Mouse (Mus musculus) ovary, postnatal 10 days (tissue): ENCODE results near the gene 4930519G04Rik.
"Not testable (repeated sequence)": the region's sequence is repeated elsewhere in the genome, so short reads cannot be mapped to it uniquely, and the experiment has no call there.

Source experiments
- DNase-seq: peaks from one replicate; pipeline ENCODE4 v3.0.0; 2022; ENCODE audit warnings: low spot score

4930519G04Rik gene

GRCm38 (mm10) chr5:114913686-114914085, 60.2 kb downstream of the 4930519G04Rik start:
- DNase-seq: no peak

GRCm38 (mm10) chr5:114914855-114915254, 61.4 kb downstream of the 4930519G04Rik start:
- DNase-seq: no peak

- no peak for DNase-seq
Measured at GRCm38 (mm10) chr5:114915854-114916253, 62.4 kb downstream of the 4930519G04Rik start.

GRCm38 (mm10) chr5:114916777-114917176, 63.3 kb downstream of the 4930519G04Rik start:
- DNase-seq: no peak

GRCm38 (mm10) chr5:114917357-114917756, 63.9 kb downstream of the 4930519G04Rik start:
- DNase-seq: not testable (repeated sequence)

GRCm38 (mm10) chr5:114921551-114922365, 68.3 kb downstream of the 4930519G04Rik start:
- DNase-seq: no peak

- DNase-seq: no peak
Measured at GRCm38 (mm10) chr5:114922366-114922731, 68.9 kb downstream of the 4930519G04Rik start.

- peak; percentile 36 for DNase-seq
Measured at GRCm38 (mm10) chr5:114922998-114923473, 69.6 kb downstream of the 4930519G04Rik start, which contains the start of gene Oasl1. Gene Oasl1, plus strand, starts transcription at chr5:114923240.

- DNase-seq: no peak
Measured at GRCm38 (mm10) chr5:114926153-114926684, 72.8 kb downstream of the 4930519G04Rik start.

GRCm38 (mm10) chr5:114926753-114927152, 73.3 kb downstream of the 4930519G04Rik start:
- no peak for DNase-seq

- no peak for DNase-seq
Measured at GRCm38 (mm10) chr5:114931626-114932025, 78.2 kb downstream of the 4930519G04Rik start.

GRCm38 (mm10) chr5:114933206-114933605, 79.7 kb downstream of the 4930519G04Rik start:
- no peak for DNase-seq
